Mouse (Mus musculus) ES-CJ7 (cell line): ENCODE results near the gene Ap1m1.

ENCODE experiments used
- DNase-seq: peaks from one replicate; pipeline ENCODE4 v3.0.0; 2011; ENCODE audit warnings: low read depth, low spot score

The Ap1m1 gene

GRCm38 (mm10) chr8:72257902-72258238 lies 18.1 kb downstream of the Ap1m1 start:
- DNase-seq = no peak

GRCm38 (mm10) chr8:72259862-72260261 lies 20.0 kb downstream of the Ap1m1 start:
- DNase-seq = no peak

GRCm38 (mm10) chr8:72260585-72260984 lies 20.8 kb downstream of the Ap1m1 start:
- DNase-seq = no peak

GRCm38 (mm10) chr8:72261019-72261418 lies 21.2 kb downstream of the Ap1m1 start:
- DNase-seq = peak; percentile 77

- no peak for DNase-seq
These were observed 21.6 kb downstream of the Ap1m1 start for GRCm38 (mm10) chr8:72261431-72261830.

GRCm38 (mm10) chr8:72261872-72262271 lies 22.1 kb downstream of the Ap1m1 start:
- peak; percentile 66 for DNase-seq

- DNase-seq = no peak
These were observed 22.9 kb downstream of the Ap1m1 start for GRCm38 (mm10) chr8:72262756-72263155.

GRCm38 (mm10) chr8:72263451-72263850 lies 23.6 kb downstream of the Ap1m1 start:
- no peak for DNase-seq

GRCm38 (mm10) chr8:72265342-72265741 lies 25.5 kb downstream of the Ap1m1 start:
- DNase-seq = peak; percentile 58

- no peak for DNase-seq
These were observed 26.9 kb downstream of the Ap1m1 start for GRCm38 (mm10) chr8:72266671-72267070.

GRCm38 (mm10) chr8:72267106-72267505 lies 27.3 kb downstream of the Ap1m1 start:
- DNase-seq = no peak

- DNase-seq = no peak
These were observed 28.5 kb downstream of the Ap1m1 start for GRCm38 (mm10) chr8:72268356-72268755.

GRCm38 (mm10) chr8:72270606-72271005 lies 30.8 kb downstream of the Ap1m1 start:
- no peak for DNase-seq

- DNase-seq = peak; percentile 76
These were observed 31.3 kb downstream of the Ap1m1 start for GRCm38 (mm10) chr8:72271051-72271660.

GRCm38 (mm10) chr8:72271691-72272090 lies 31.9 kb downstream of the Ap1m1 start:
- DNase-seq = peak; percentile 88

- peak; percentile 94 for DNase-seq
These were observed 32.5 kb downstream of the Ap1m1 start for GRCm38 (mm10) chr8:72272361-72272760.

- peak; percentile 65 for DNase-seq
These were observed 33.4 kb downstream of the Ap1m1 start for GRCm38 (mm10) chr8:72273111-72273770.

GRCm38 (mm10) chr8:72273807-72274206 lies 34.0 kb downstream of the Ap1m1 start:
- DNase-seq = no peak

GRCm38 (mm10) chr8:72277244-72277643 lies 37.4 kb downstream of the Ap1m1 start:
- DNase-seq = no peak

- DNase-seq = peak; percentile 43
These were observed 39.3 kb downstream of the Ap1m1 start for GRCm38 (mm10) chr8:72279151-72279550.

- no peak for DNase-seq
These were observed 41.8 kb downstream of the Ap1m1 start for GRCm38 (mm10) chr8:72281634-72282033.

- DNase-seq = no peak
These were observed 45.5 kb downstream of the Ap1m1 start for GRCm38 (mm10) chr8:72285285-72285684.

- no peak for DNase-seq
These were observed 49.2 kb downstream of the Ap1m1 start for GRCm38 (mm10) chr8:72289051-72289450.

GRCm38 (mm10) chr8:72291104-72291503 lies 51.3 kb downstream of the Ap1m1 start:
- no peak for DNase-seq
